Mouse (Mus musculus) forebrain, postnatal 0 days (tissue): Measurements from ENCODE around the gene Slc22a6. TPM values are rescaled to one million over a fixed set of nuclear protein-coding genes. Genes with fewer than 3 reads are reported as not detected.

ENCODE experiments used
- ATAC-seq: fragments of 200-750 bp; cut with Nextera tagmentation; 2 replicates; pipeline ENCODE4 v1.8.0; 2017; ENCODE audit warnings: mild to moderate bottlenecking, moderate library complexity
- DNase-seq: peaks from one replicate; pipeline ENCODE4 v3.0.0-alpha.2; 2015
- H3K27ac ChIP-seq: fragments of 300-500 bp; sonication (generic); 2 replicates; pipeline ENCODE4 v1.5.1; 2014; ENCODE audit warnings: low read depth, mild to moderate bottlenecking, antibody characterized with exemption, low read length, moderate library complexity, mixed read lengths
- H3K27me3 ChIP-seq: fragments of 300-500 bp; sonication (generic); 2 replicates; pipeline ENCODE4 v1.6.1; 2014; ENCODE audit warnings: mild to moderate bottlenecking, low read length, mixed read lengths; ENCODE audit not compliant: insufficient read depth
- H3K36me3 ChIP-seq: fragments of 300-500 bp; sonication (generic); 2 replicates; pipeline ENCODE4 v1.6.1; 2014; ENCODE audit warnings: mild to moderate bottlenecking, moderate library complexity; ENCODE audit not compliant: insufficient read depth
- H3K4me1 ChIP-seq: fragments of 300-500 bp; sonication (generic); 2 replicates; pipeline ENCODE4 v1.6.1; 2014; ENCODE audit warnings: antibody characterized with exemption; ENCODE audit not compliant: insufficient read depth
- H3K4me2 ChIP-seq: fragments of 300-500 bp; sonication (generic); 2 replicates; pipeline ENCODE4 v1.6.1; 2014; ENCODE audit warnings: low read depth, mild to moderate bottlenecking, moderate library complexity
- H3K4me3 ChIP-seq: fragments of 300-500 bp; sonication (generic); 2 replicates; pipeline ENCODE4 v1.5.1; 2014; ENCODE audit warnings: low read depth, low read length, mixed read lengths
- H3K9ac ChIP-seq: fragments of 300-500 bp; sonication (generic); 2 replicates; pipeline ENCODE4 v1.6.1; 2014; ENCODE audit warnings: mild to moderate bottlenecking
- H3K9me3 ChIP-seq: fragments of 300-500 bp; sonication (generic); 2 replicates; pipeline ENCODE4 v1.6.1; 2016; ENCODE audit warnings: low read length
- CTCF ChIP-seq: sonication (generic); IDR thresholded peaks from 2 replicates; pipeline ENCODE4 v1.5.1; 2016; ENCODE audit warnings: antibody characterized with exemption, control low read depth, low read depth
- WGBS: fragments of 180-500 bp; shearing (Covaris S2); extraction: QIAGEN DNeasy Blood & Tissue Kit; methylation state at CpG from one replicate; pipeline ENCODE4 v1.1.7; 2014; 5-methylcytosine and 5-hydroxymethylcytosine counted together
- polyA plus RNA-seq: library from polyadenylated mRNA; unstranded; fragments of >200 nt; fragmentation: Nextera tagmentation; extraction: Ambion mirVana; gene quantifications from 2 replicates; pipeline ENCODE4 v1.2.1, GENCODE M21; 2015
- total RNA-seq: library from RNA; depleted of rRNA; stranded (reverse); fragments of >200 nt; gene quantifications from 2 replicates; pipeline ENCODE4 v1.2.3, GENCODE M21; 2014

The Slc22a6 gene
- total and polyA plus RNA-seq, 2 experiments from 2014 or later: 13.2 to 19.0 TPM

GRCm38 (mm10) chr19:8592873-8593408 lies 24.9 kb upstream of the Slc22a6 start:
- no peak for TF ChIP-seq CTCF
- ATAC-seq (no peak), DNase-seq (no peak)
- H3K27me3 ChIP-seq: no peaks in the 10 kb centered on the region
- H3K4me3 ChIP-seq: no peak overlapping the region
- no peak overlapping the region for H3K27ac ChIP-seq
- H3K4me1 ChIP-seq: no peaks in the 10 kb centered on the region
- 66% methylated on average over 6 of the region's 6 CpGs for WGBS
- no peak overlapping the region for H3K9ac ChIP-seq
- no peaks in the 10 kb centered on the region for H3K36me3 ChIP-seq
- no peak overlapping the region for H3K4me2 ChIP-seq
- H3K9me3 ChIP-seq: no peaks in the 10 kb centered on the region

DNA sequence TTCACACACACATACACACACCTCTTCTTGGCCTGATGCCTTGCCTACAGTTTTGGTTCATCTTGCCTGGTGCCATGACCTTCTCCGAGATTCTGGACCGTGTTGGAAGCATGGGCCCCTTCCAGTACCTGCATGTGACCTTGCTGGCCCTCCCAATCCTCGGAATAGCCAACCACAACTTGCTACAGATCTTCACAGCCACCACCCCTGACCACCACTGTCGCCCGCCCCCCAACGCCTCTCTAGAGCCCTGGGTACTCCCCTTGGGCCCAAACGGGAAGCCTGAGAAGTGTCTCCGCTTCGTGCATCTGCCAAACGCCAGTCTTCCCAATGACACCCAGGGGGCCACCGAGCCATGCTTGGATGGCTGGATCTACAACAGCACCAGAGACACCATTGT lies 24.0 kb upstream of the Slc22a6 start:
- Histone ChIP-seq H3K4me1 (no peaks in the 10 kb centered on the region), H3K36me3 (no peaks in the 10 kb centered on the region), H3K4me2 (no peak overlapping the region), H3K27ac (no peak overlapping the region), H3K9me3 (no peaks in the 10 kb centered on the region), H3K4me3 (no peak overlapping the region), H3K9ac (no peak overlapping the region), H3K27me3 (no peaks in the 10 kb centered on the region)
- 87% methylated on average over 11 of the region's 11 CpGs for WGBS
- no peak for TF ChIP-seq CTCF
- ATAC-seq (no peak), DNase-seq (no peak)

DNA sequence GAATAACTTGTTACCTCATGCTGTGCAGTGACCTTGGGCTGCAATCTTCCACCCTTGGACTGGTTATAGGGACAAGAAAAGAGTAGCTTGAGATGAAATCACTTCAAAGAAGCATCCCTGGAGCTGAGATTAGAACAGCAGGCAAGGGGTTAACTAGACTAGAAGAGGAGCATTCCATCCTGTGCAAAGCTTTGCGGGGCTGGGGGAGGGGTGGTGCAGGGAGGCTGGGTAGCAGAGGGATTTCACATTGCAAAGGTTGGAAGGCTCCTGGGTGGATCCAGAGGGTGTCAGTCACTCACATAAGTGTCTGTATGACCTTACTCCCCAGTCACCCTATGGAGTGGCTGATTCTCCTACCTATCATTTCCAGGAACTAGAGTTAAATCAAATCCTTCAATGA lies 23.3 kb upstream of the Slc22a6 start:
- Histone ChIP-seq H3K4me3 (no peak overlapping the region), H3K9me3 (no peaks in the 10 kb centered on the region), H3K27ac (no peak overlapping the region), H3K27me3 (no peaks in the 10 kb centered on the region), H3K9ac (no peak overlapping the region), H3K4me2 (no peak overlapping the region), H3K4me1 (no peaks in the 10 kb centered on the region), H3K36me3 (no peaks in the 10 kb centered on the region)
- ATAC-seq: peak; percentile 53; the same call in 1 of the 2 replicates
- WGBS: 0% methylated on average over 1 of the region's 1 CpGs
- no peak for DNase-seq
- no peak for TF ChIP-seq CTCF

DNA sequence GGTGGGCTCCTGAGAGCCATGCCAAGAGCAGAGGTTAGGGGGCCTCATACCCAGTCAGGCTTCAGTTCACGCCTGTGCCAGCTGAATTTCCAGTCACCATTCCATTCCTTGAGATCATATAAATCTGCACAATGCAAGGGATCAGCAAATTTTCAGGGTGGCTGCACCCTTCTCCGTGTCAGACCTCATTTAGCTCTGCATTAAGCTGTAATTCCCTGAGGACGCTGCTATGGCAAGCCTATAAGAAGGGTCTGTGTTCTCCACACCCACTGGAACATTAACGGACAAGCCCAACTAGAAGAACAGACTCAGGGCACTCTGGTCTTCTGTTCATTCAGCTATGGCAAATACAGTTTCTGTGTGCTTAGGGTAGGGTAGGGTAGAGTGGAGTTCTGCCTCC lies 20.6 kb upstream of the Slc22a6 start:
- Histone ChIP-seq H3K36me3 (no peaks in the 10 kb centered on the region), H3K4me3 (no peak overlapping the region), H3K4me1 (no peaks in the 10 kb centered on the region), H3K9me3 (no peaks in the 10 kb centered on the region), H3K27ac (no peak overlapping the region), H3K4me2 (no peak overlapping the region), H3K9ac (no peak overlapping the region), H3K27me3 (no peaks in the 10 kb centered on the region)
- ATAC-seq (no peak), DNase-seq (no peak)
- no peak for TF ChIP-seq CTCF
- WGBS: 42% methylated on average over 4 of the region's 4 CpGs

- Histone ChIP-seq H3K4me1 (no peaks in the 10 kb centered on the region), H3K9ac (no peak overlapping the region), H3K4me3 (no peak overlapping the region), H3K4me2 (no peak overlapping the region), H3K9me3 (no peaks in the 10 kb centered on the region), H3K36me3 (no peaks in the 10 kb centered on the region), H3K27ac (no peak overlapping the region), H3K27me3 (no peaks in the 10 kb centered on the region)
- WGBS: 72% methylated on average over 2 of the region's 2 CpGs
- TF ChIP-seq CTCF: no peak
- DNase-seq (no peak), ATAC-seq (no peak)
These were observed 18.6 kb upstream of the Slc22a6 start for GRCm38 (mm10) chr19:8599229-8599628.

DNA sequence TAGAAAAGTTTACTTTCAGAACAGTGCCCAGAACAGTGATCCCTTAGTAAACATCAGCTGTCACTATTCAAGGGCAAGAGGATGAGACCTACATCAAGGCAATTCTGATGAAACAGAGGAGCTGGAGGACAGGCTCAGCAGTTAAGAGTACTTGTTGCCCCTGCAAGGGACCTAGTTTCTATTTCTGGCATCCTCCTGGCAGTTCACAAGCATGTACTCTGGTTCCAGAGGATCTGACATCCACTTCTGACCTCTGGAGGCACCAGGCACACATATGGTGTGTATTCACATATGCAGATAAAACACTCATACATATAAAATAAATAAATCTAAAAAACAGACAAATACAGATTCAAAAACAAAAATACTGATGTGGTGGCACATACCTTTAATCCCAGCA lies 15.9 kb upstream of the Slc22a6 start:
- H3K4me2 ChIP-seq: no peak overlapping the region
- no peak overlapping the region for H3K9ac ChIP-seq
- no peaks in the 10 kb centered on the region for H3K9me3 ChIP-seq
- no peak overlapping the region for H3K27ac ChIP-seq
- ATAC-seq (no peak), DNase-seq (no peak)
- no peaks in the 10 kb centered on the region for H3K36me3 ChIP-seq
- H3K4me1 ChIP-seq: no peaks in the 10 kb centered on the region
- no peak for TF ChIP-seq CTCF
- H3K4me3 ChIP-seq: no peak overlapping the region
- no peaks in the 10 kb centered on the region for H3K27me3 ChIP-seq

GRCm38 (mm10) chr19:8602914-8603313 lies 14.9 kb upstream of the Slc22a6 start:
- 77% methylated on average over 3 of the region's 3 CpGs for WGBS

More at GRCm38 (mm10) chr19:8602914-8603313, 14.9 kb upstream of the Slc22a6 start:
- Histone ChIP-seq H3K27me3 (no peaks in the 10 kb centered on the region), H3K4me3 (no peak overlapping the region), H3K4me2 (no peak overlapping the region), H3K36me3 (no peaks in the 10 kb centered on the region), H3K27ac (no peak overlapping the region), H3K9me3 (no peaks in the 10 kb centered on the region), H3K9ac (no peak overlapping the region), H3K4me1 (no peaks in the 10 kb centered on the region)
- no peak for TF ChIP-seq CTCF
- no peak for ATAC-seq
- DNase-seq: no peak
